34 mouse cellular contexts compared by ENCODE assay signal in genomic region chrX:104656976-104657375, GRCm38 (mm10).
"Had no signal": no experiment of that assay in that cellular context is flagged by ENCODE, and none has a peak within 500 bp of the region (broad histone marks: within the 10 kb centered on the region; RNA-seq: fewer than 3 reads in every experiment).

No protein-coding gene starts in this region.

- H3K4me1 ChIP-seq: heart, embryonic 10.5 days; heart, embryonic 12.5 days; heart, embryonic 13.5 days; heart, embryonic 15.5 days; hindbrain, embryonic 10.5 days; hindbrain, embryonic 12.5 days; hindbrain, embryonic 13.5 days; hindbrain, embryonic 15.5 days; kidney, embryonic 15.5 days had no signal

- ATAC-seq: hindbrain, embryonic 16.5 days; hindbrain, postnatal 0 days; inflammation-experienced regulatory T-cells, adult 6 months; intestine, embryonic 16.5 days; intestine, postnatal 0 days had no signal

- H3K27ac ChIP-seq: heart, embryonic 10.5 days; heart, embryonic 13.5 days; heart, embryonic 15.5 days; hindbrain, embryonic 10.5 days; hindbrain, embryonic 12.5 days; hindbrain, embryonic 13.5 days; hindbrain, embryonic 14.5 days; hindbrain, embryonic 15.5 days; hindbrain, postnatal 0 days; kidney, embryonic 15.5 days; kidney, postnatal 0 days; layer of hippocampus, adult 2 months; left cerebral cortex, adult 2 months had no signal

- H3K27me3 ChIP-seq: heart, embryonic 12.5 days; heart, embryonic 13.5 days; heart, embryonic 15.5 days; hindbrain, embryonic 12.5 days had no signal

- H3K4me3 ChIP-seq: heart, embryonic 10.5 days; heart, embryonic 12.5 days; heart, embryonic 13.5 days; heart, embryonic 15.5 days; hindbrain, embryonic 10.5 days; hindbrain, embryonic 12.5 days; hindbrain, embryonic 13.5 days; hindbrain, embryonic 15.5 days; kidney, embryonic 15.5 days; layer of hippocampus, adult 2 months; left cerebral cortex, adult 2 months had no signal

- H3K9me3 ChIP-seq: heart, embryonic 10.5 days; heart, embryonic 12.5 days; heart, embryonic 13.5 days; heart, embryonic 15.5 days; hindbrain, embryonic 10.5 days; hindbrain, embryonic 12.5 days; hindbrain, embryonic 13.5 days; hindbrain, embryonic 15.5 days; kidney, embryonic 15.5 days had no signal

- H3K36me3 ChIP-seq: heart, embryonic 10.5 days; heart, embryonic 12.5 days; heart, embryonic 13.5 days; heart, embryonic 15.5 days; hindbrain, embryonic 10.5 days; hindbrain, embryonic 12.5 days; hindbrain, embryonic 13.5 days; hindbrain, embryonic 15.5 days; kidney, embryonic 15.5 days had no signal

- H3K9ac ChIP-seq: heart, embryonic 12.5 days; heart, embryonic 13.5 days; heart, embryonic 15.5 days; hindbrain, embryonic 12.5 days; hindbrain, embryonic 13.5 days; hindbrain, embryonic 14.5 days; hindbrain, embryonic 15.5 days; kidney, embryonic 15.5 days had no signal

- DNase-seq: heart, postnatal 10 days; heart, postnatal 14 days; heart, postnatal 36 days; heart, postnatal 4 days; kidney, adult 11 months; kidney, adult 18-20 months; kidney, adult 2 months; kidney, adult 8-10 months; kidney, adult 9 months; kidney, postnatal 10 days; kidney, postnatal 14 days; kidney, postnatal 25 days; kidney, postnatal 36 days; layer of hippocampus, adult 9-11 months; layer of hippocampus, postnatal 36 days had no signal

- H3K4me2 ChIP-seq: heart, embryonic 11.5 days; heart, embryonic 12.5 days; heart, embryonic 13.5 days; heart, embryonic 15.5 days; hindbrain, embryonic 12.5 days; hindbrain, embryonic 13.5 days; hindbrain, embryonic 14.5 days; hindbrain, embryonic 15.5 days; kidney, embryonic 15.5 days had no signal
